Mouse (Mus musculus): ENCODE data around the gene Chic2. TPM values are rescaled to one million over a fixed set of nuclear protein-coding genes. Genes with fewer than 3 reads are reported as not detected.

The Chic2 gene
- total RNA-seq, 2 experiments from 2014 or later: 39.4 to 49.4 TPM

Other genes starting within 250 kb of the Chic2 start
- not detected for gene Gsx2, start 30.8 kb upstream of the Chic2 start, total RNA-seq (2021)
- 10 to 100 TPM; 46.8 to 49.6 TPM for gene Pdgfra, start 107.5 kb upstream of the Chic2 start, total RNA-seq (2021)